Mouse (Mus musculus) limb, embryonic 10.5 days (tissue): ENCODE measurements around the gene Tcp11l2. TPM values are rescaled to one million over a fixed set of nuclear protein-coding genes. Genes with fewer than 3 reads are reported as not detected.

ENCODE experiments used
- DNase-seq: peaks from one replicate; pipeline ENCODE4 v3.0.0-alpha.2; 2017; ENCODE audit warnings: low spot score
- H3K27ac ChIP-seq: fragments of 300-500 bp; sonication (generic); 2 replicates; pipeline ENCODE4 v1.5.1; 2016; ENCODE audit warnings: mild to moderate bottlenecking
- H3K27me3 ChIP-seq: fragments of 300-500 bp; sonication (generic); 2 replicates; pipeline ENCODE4 v1.6.1; 2016; ENCODE audit warnings: low read depth, mild to moderate bottlenecking; ENCODE audit not compliant: poor library complexity, severe bottlenecking
- H3K36me3 ChIP-seq: fragments of 300-500 bp; sonication (generic); 2 replicates; pipeline ENCODE4 v1.6.1; 2016; ENCODE audit warnings: mild to moderate bottlenecking, moderate library complexity
- H3K4me1 ChIP-seq: fragments of 300-500 bp; sonication (generic); 2 replicates; pipeline ENCODE4 v1.6.1; 2016
- H3K4me3 ChIP-seq: fragments of 300-500 bp; sonication (generic); 2 replicates; pipeline ENCODE4 v1.5.1; 2016; ENCODE audit warnings: mild to moderate bottlenecking, moderate library complexity
- H3K9me3 ChIP-seq: fragments of 300-500 bp; sonication (generic); replicated peaks from 2 replicates; pipeline ENCODE4 v1.6.1; 2016; ENCODE audit warnings: mild to moderate bottlenecking
- WGBS: fragments of 180-500 bp; shearing (Covaris S2); methylation state at CpG from one replicate; pipeline ENCODE4 v1.1.7; 2016; 5-methylcytosine and 5-hydroxymethylcytosine counted together
- polyA plus RNA-seq: library from polyadenylated mRNA; unstranded; fragments of >200 nt; fragmentation: Nextera tagmentation; extraction: Ambion mirVana; gene quantifications from 2 replicates; pipeline ENCODE4 v1.2.1, GENCODE M21; 2016

Tcp11l2 gene
- polyA plus RNA-seq, 1 experiment from 2014 or later, result 4.2 TPM

GRCm38 (mm10) chr10:84615076-84615475 lies 38.6 kb downstream of the Tcp11l2 start:
- 73% methylated on average over 3 of the region's 3 CpGs for WGBS
- H3K4me1 ChIP-seq, result peaks cover 11% of the 10 kb centered on the region
- no peak for DNase-seq
- H3K27me3 ChIP-seq, result no peaks in the 10 kb centered on the region
- H3K9me3 ChIP-seq, result no peaks in the 10 kb centered on the region
- H3K4me3 ChIP-seq, result no peak overlapping the region
- no peaks in the 10 kb centered on the region for H3K36me3 ChIP-seq
- H3K27ac ChIP-seq, result no peak overlapping the region

GRCm38 (mm10) chr10:84621826-84622790 lies 45.7 kb downstream of the Tcp11l2 start, which contains the start of gene Polr3b:
TSS of gene Polr3b (plus strand) at chr10:84622292.
- 7% methylated on average over 53 of the region's 53 CpGs for WGBS
- Histone ChIP-seq H3K36me3 (no peaks in the 10 kb centered on the region), H3K27ac (peak within 1 kb of the TSS; percentile 90), H3K4me3 (peak within 1 kb of the TSS; percentile 81), H3K27me3 (no peaks in the 10 kb centered on the region), H3K9me3 (no peaks in the 10 kb centered on the region), H3K4me1 (peaks cover 16% of the 10 kb centered on the region)
- peak; percentile 94 for DNase-seq

- no peaks in the 10 kb centered on the region for H3K4me1 ChIP-seq
- no peak overlapping the region for H3K4me3 ChIP-seq
- H3K27ac ChIP-seq, result no peak overlapping the region
- DNase-seq, result peak; percentile 39
- no peaks in the 10 kb centered on the region for H3K9me3 ChIP-seq
- H3K36me3 ChIP-seq, result peaks cover 51% of the 10 kb centered on the region
- no peaks in the 10 kb centered on the region for H3K27me3 ChIP-seq
- 65% methylated on average over 5 of the region's 5 CpGs for WGBS
These were observed 54.8 kb downstream of the Tcp11l2 start for GRCm38 (mm10) chr10:84631182-84631581.

- DNase-seq, result no peak
- Histone ChIP-seq H3K4me3 (no peak overlapping the region), H3K36me3 (peaks cover 58% of the 10 kb centered on the region), H3K4me1 (no peaks in the 10 kb centered on the region), H3K27ac (no peak overlapping the region), H3K27me3 (no peaks in the 10 kb centered on the region), H3K9me3 (no peaks in the 10 kb centered on the region)
- 94% methylated on average over 4 of the region's 4 CpGs for WGBS
These were observed 55.6 kb downstream of the Tcp11l2 start for GRCm38 (mm10) chr10:84632005-84632404.

GRCm38 (mm10) chr10:84636656-84637055 lies 60.2 kb downstream of the Tcp11l2 start:
- H3K27ac ChIP-seq, result no peak overlapping the region
- H3K36me3 ChIP-seq, result peaks cover 86% of the 10 kb centered on the region
- no peaks in the 10 kb centered on the region for H3K27me3 ChIP-seq
- no peaks in the 10 kb centered on the region for H3K9me3 ChIP-seq
- no peaks in the 10 kb centered on the region for H3K4me1 ChIP-seq
- no peak for DNase-seq
- WGBS, result 95% methylated on average over 10 of the region's 10 CpGs
- H3K4me3 ChIP-seq, result no peak overlapping the region

- Histone ChIP-seq H3K4me1 (no peaks in the 10 kb centered on the region), H3K27ac (no peak overlapping the region), H3K4me3 (no peak overlapping the region), H3K36me3 (peaks cover 82% of the 10 kb centered on the region), H3K27me3 (no peaks in the 10 kb centered on the region), H3K9me3 (no peaks in the 10 kb centered on the region)
- 89% methylated on average over 4 of the region's 4 CpGs for WGBS
- no peak for DNase-seq
These were observed 62.0 kb downstream of the Tcp11l2 start for GRCm38 (mm10) chr10:84638382-84638781.

GRCm38 (mm10) chr10:84639525-84640287 lies 63.3 kb downstream of the Tcp11l2 start:
- WGBS, result 79% methylated on average over 4 of the region's 4 CpGs
- H3K4me3 ChIP-seq, result no peak overlapping the region
- no peaks in the 10 kb centered on the region for H3K9me3 ChIP-seq
- no peak overlapping the region for H3K27ac ChIP-seq
- H3K27me3 ChIP-seq, result no peaks in the 10 kb centered on the region
- peaks cover 80% of the 10 kb centered on the region for H3K36me3 ChIP-seq
- DNase-seq, result no peak
- no peaks in the 10 kb centered on the region for H3K4me1 ChIP-seq

GRCm38 (mm10) chr10:84640861-84641260 lies 64.4 kb downstream of the Tcp11l2 start:
- no peak for DNase-seq
- H3K9me3 ChIP-seq, result no peaks in the 10 kb centered on the region
- H3K4me3 ChIP-seq, result no peak overlapping the region
- H3K27me3 ChIP-seq, result no peaks in the 10 kb centered on the region
- peaks cover 78% of the 10 kb centered on the region for H3K36me3 ChIP-seq
- no peak overlapping the region for H3K27ac ChIP-seq
- H3K4me1 ChIP-seq, result no peaks in the 10 kb centered on the region
- WGBS, result 94% methylated on average over 7 of the region's 7 CpGs

GRCm38 (mm10) chr10:84641576-84641975 lies 65.2 kb downstream of the Tcp11l2 start:
- H3K27me3 ChIP-seq, result no peaks in the 10 kb centered on the region
- no peaks in the 10 kb centered on the region for H3K9me3 ChIP-seq
- no peak overlapping the region for H3K4me3 ChIP-seq
- 95% methylated on average over 2 of the region's 2 CpGs for WGBS
- no peak overlapping the region for H3K27ac ChIP-seq
- DNase-seq, result no peak
- peaks cover 78% of the 10 kb centered on the region for H3K36me3 ChIP-seq
- H3K4me1 ChIP-seq, result no peaks in the 10 kb centered on the region

GRCm38 (mm10) chr10:84645940-84646339 lies 69.5 kb downstream of the Tcp11l2 start:
- H3K36me3 ChIP-seq, result peaks cover 67% of the 10 kb centered on the region
- H3K9me3 ChIP-seq, result no peaks in the 10 kb centered on the region
- WGBS, result 93% methylated on average over 8 of the region's 8 CpGs
- H3K27ac ChIP-seq, result no peak overlapping the region
- no peaks in the 10 kb centered on the region for H3K4me1 ChIP-seq
- no peak for DNase-seq
- H3K4me3 ChIP-seq, result no peak overlapping the region
- H3K27me3 ChIP-seq, result no peaks in the 10 kb centered on the region

- whole genome bisulfite sequencing, result 94% methylated on average over 12 of the region's 12 CpGs
- Histone ChIP-seq H3K27me3 (no peaks in the 10 kb centered on the region), H3K36me3 (peaks cover 63% of the 10 kb centered on the region), H3K4me1 (no peaks in the 10 kb centered on the region), H3K27ac (no peak overlapping the region), H3K9me3 (no peaks in the 10 kb centered on the region), H3K4me3 (no peak overlapping the region)
- no peak for DNase-seq
These were observed 70.2 kb downstream of the Tcp11l2 start for GRCm38 (mm10) chr10:84646506-84647102.

GRCm38 (mm10) chr10:84647264-84647663 lies 70.8 kb downstream of the Tcp11l2 start:
- Histone ChIP-seq H3K4me1 (no peaks in the 10 kb centered on the region), H3K27me3 (no peaks in the 10 kb centered on the region), H3K36me3 (peaks cover 65% of the 10 kb centered on the region), H3K4me3 (no peak overlapping the region), H3K27ac (no peak overlapping the region), H3K9me3 (no peaks in the 10 kb centered on the region)
- 92% methylated on average over 5 of the region's 5 CpGs for WGBS
- no peak for DNase-seq
